In genomic region chr3:135290249-135290894, GRCm38 (mm10) we compare ENCODE assay signal across 8 mouse cellular contexts. TPM values are rescaled to one million over a fixed set of nuclear protein-coding genes. Genes with fewer than 3 reads are reported as not detected.
DNase-seq lines count a peak whose midpoint lies in the region; ATAC-seq and TF ChIP-seq lines count a peak whose summit lies in the region.

No protein-coding gene starts in this region.

- no peak overlapping the region for H3K4me3 ChIP-seq in G1E (ENCODE audit: low read depth, low read length)
- no peak overlapping the region for H3K4me3 ChIP-seq in intestine, embryonic 16.5 days (ENCODE audit: low read length)
- no peak overlapping the region for H3K4me3 ChIP-seq in limb, embryonic 10.5 days
- H3K4me3 ChIP-seq in midbrain, embryonic 16.5 days (ENCODE audit: low read depth, low read length) = no peak overlapping the region

- H3K27ac ChIP-seq in intestine, embryonic 16.5 days (ENCODE audit: low read length) = no peak overlapping the region
- no peak overlapping the region for H3K27ac ChIP-seq in limb, embryonic 10.5 days
- H3K27ac ChIP-seq in midbrain, embryonic 16.5 days (ENCODE audit: low read length) = no peak overlapping the region

- TF ChIP-seq CTCF in G1E (IDR thresholded peaks at IDR 0.05; ENCODE audit: low read depth, low read length) = 0 out of 2 replicates have a peak, but pooled peaks have one; percentile 16

- no peaks in the 10 kb centered on the region for H3K9me3 ChIP-seq in G1E (replicated peaks)
- H3K9me3 ChIP-seq in intestine, embryonic 16.5 days (ENCODE audit: control insufficient read depth, low read length) = no peaks in the 10 kb centered on the region
- H3K9me3 ChIP-seq in limb, embryonic 10.5 days (replicated peaks) = no peaks in the 10 kb centered on the region
- no peaks in the 10 kb centered on the region for H3K9me3 ChIP-seq in midbrain, embryonic 16.5 days (replicated peaks; ENCODE audit: control insufficient read depth, low read length, poor library complexity, severe bottlenecking)

- no peak overlapping the region for H3K4me2 ChIP-seq in intestine, embryonic 16.5 days (ENCODE audit: low read depth, low read length)
- no peak overlapping the region for H3K4me2 ChIP-seq in midbrain, embryonic 16.5 days (ENCODE audit: low read length)

- ATAC-seq in G1E (ENCODE audit: extremely low read depth, insufficient number of reproducible peaks, low FRiP score, poor library complexity, severe bottlenecking) = no peak
- ATAC-seq in frontal cortex, adult (ENCODE audit: low TSS enrichment) = peak; percentile 98
- ATAC-seq in intestine, embryonic 16.5 days = peak; percentile 59
- peak; percentile 86 for ATAC-seq in midbrain, embryonic 16.5 days

- H3K27me3 ChIP-seq in G1E (ENCODE audit: insufficient read depth, low read length) = peaks cover 13% of the 10 kb centered on the region
- H3K27me3 ChIP-seq in intestine, embryonic 16.5 days (replicated peaks; ENCODE audit: control insufficient read depth, insufficient read depth, low read length) = no peaks in the 10 kb centered on the region
- no peaks in the 10 kb centered on the region for H3K27me3 ChIP-seq in limb, embryonic 10.5 days (ENCODE audit: low read depth, poor library complexity, severe bottlenecking)
- H3K27me3 ChIP-seq in midbrain, embryonic 16.5 days (ENCODE audit: control insufficient read depth, insufficient read depth, low read depth, low read length) = no peaks in the 10 kb centered on the region

- no peaks in the 10 kb centered on the region for H3K36me3 ChIP-seq in G1E (replicated peaks)
- no peaks in the 10 kb centered on the region for H3K36me3 ChIP-seq in intestine, embryonic 16.5 days (ENCODE audit: control insufficient read depth, insufficient read depth, low read length)
- no peaks in the 10 kb centered on the region for H3K36me3 ChIP-seq in limb, embryonic 10.5 days
- H3K36me3 ChIP-seq in midbrain, embryonic 16.5 days (ENCODE audit: control insufficient read depth, insufficient read depth, low read length) = no peaks in the 10 kb centered on the region

- H3K4me1 ChIP-seq in G1E (ENCODE audit: insufficient read depth, low read depth, low read length) = no peaks in the 10 kb centered on the region
- no peaks in the 10 kb centered on the region for H3K4me1 ChIP-seq in intestine, embryonic 16.5 days (ENCODE audit: control insufficient read depth, insufficient read depth, low read length)
- no peaks in the 10 kb centered on the region for H3K4me1 ChIP-seq in limb, embryonic 10.5 days
- H3K4me1 ChIP-seq in midbrain, embryonic 16.5 days (ENCODE audit: control insufficient read depth, insufficient read depth, low read length) = peaks cover 4% of the 10 kb centered on the region; the same call in 1 of the 2 replicates

- DNase-seq in 416B (ENCODE audit: low read depth) (peak; percentile 78), G1E (ENCODE audit: low spot score) (peak; percentile 4)
- DNase-seq in cerebellum, adult 18-20 months = peak; percentile 30 to 32
- peak; percentile 63 for DNase-seq in limb, embryonic 10.5 days (ENCODE audit: low spot score)
- peak; percentile 34 to 60 for DNase-seq in thymus, postnatal 10 days (ENCODE audit: low spot score in 2 of 2)

- H3K9ac ChIP-seq in intestine, embryonic 16.5 days (ENCODE audit: low read depth, low read length) = no peak overlapping the region
- H3K9ac ChIP-seq in midbrain, embryonic 16.5 days (ENCODE audit: low read depth, low read length) = no peak overlapping the region

- 98% methylated on average over 7 of the region's 7 CpGs for WGBS in intestine, embryonic 16.5 days
- WGBS in limb, embryonic 10.5 days = 100% methylated on average over 3 of the region's 7 CpGs
- 95% methylated on average over 4 of the region's 7 CpGs for WGBS in midbrain, embryonic 16.5 days

RNA-seq across cellular contexts. Expression of gene Bdh2, which starts 9.4 kb away (rescaled TPM):
- total RNA-seq in G1E (2014; fragmentation: Nextera tagmentation) (1.3 and 1.4 TPM in 2 replicates), G1E (2017) (0.38 TPM in 1 of 2 replicates, not detected in the other)
- polyA plus RNA-seq in G1E (2012) = not detected in 2 replicates
- polyA plus RNA-seq in intestine, embryonic 16.5 days (2015; fragmentation: Nextera tagmentation; extraction: Ambion mirVana) = 8.8 and 9.1 TPM in 2 replicates
- polyA plus RNA-seq in limb, embryonic 10.5 days (2016; fragmentation: Nextera tagmentation; extraction: Ambion mirVana) = 3.6 and 6.1 TPM in 2 replicates
- polyA plus RNA-seq in midbrain, embryonic 16.5 days (2015; fragmentation: Nextera tagmentation; extraction: Ambion mirVana) = 4.0 and 4.8 TPM in 2 replicates

RNA-seq across cellular contexts. Expression of gene Slc9b2, which starts 17.1 kb away (rescaled TPM):
- total RNA-seq in G1E (2014; fragmentation: Nextera tagmentation) (not detected in 2 replicates), G1E (2017) (not detected in 2 replicates)
- not detected in 2 replicates for polyA plus RNA-seq in G1E (2012)
- 1.2 and 1.7 TPM in 2 replicates for polyA plus RNA-seq in intestine, embryonic 16.5 days (2015; fragmentation: Nextera tagmentation; extraction: Ambion mirVana)
- 3.9 and 4.1 TPM in 2 replicates for polyA plus RNA-seq in limb, embryonic 10.5 days (2016; fragmentation: Nextera tagmentation; extraction: Ambion mirVana)
- 1.8 and 2.9 TPM in 2 replicates for polyA plus RNA-seq in midbrain, embryonic 16.5 days (2015; fragmentation: Nextera tagmentation; extraction: Ambion mirVana)

RNA-seq across cellular contexts. Expression of gene Slc9b1, which starts 57.5 kb away (rescaled TPM):
- total RNA-seq in G1E (2014; fragmentation: Nextera tagmentation) (1.9 and 7.4 TPM in 2 replicates), G1E (2017) (0.41 and 0.55 TPM in 2 replicates)
- 0.12 and 0.13 TPM in 2 replicates for polyA plus RNA-seq in G1E (2012)
- polyA plus RNA-seq in intestine, embryonic 16.5 days (2015; fragmentation: Nextera tagmentation; extraction: Ambion mirVana) = 0.17 and 0.27 TPM in 2 replicates
- 0.11 and 0.30 TPM in 2 replicates for polyA plus RNA-seq in limb, embryonic 10.5 days (2016; fragmentation: Nextera tagmentation; extraction: Ambion mirVana)
- polyA plus RNA-seq in midbrain, embryonic 16.5 days (2015; fragmentation: Nextera tagmentation; extraction: Ambion mirVana) = 0.41 TPM in 1 of 2 replicates, not detected in the other

Comparison
In these comparisons a context has a peak if more than half of its experiments do, and no peak if none do; other contexts are left out.
1. DNase-seq: peak in every context shown above with its lines; median percentile 78 in 416B; 63 in limb, embryonic 10.5 days; 47 in thymus, postnatal 10 days; 31 in cerebellum, adult 18-20 months; 4 in G1E.